Mouse (Mus musculus) embryonic facial prominence, embryonic 11.5 days (tissue): ENCODE results near the gene C1qtnf7. TPM values are rescaled to one million over a fixed set of nuclear protein-coding genes. Genes with fewer than 3 reads are reported as not detected.
A peak's percentile ranks its signal among the peaks of the same experiment; 100 is the strongest.

Source experiments
- ATAC-seq: fragments of 200-750 bp; cut with Nextera tagmentation; replicated peaks from 2 replicates; pipeline ENCODE4 v1.8.0; 2017; ENCODE audit warnings: low read depth; ENCODE audit not compliant: insufficient number of reproducible peaks, low FRiP score, low TSS enrichment
- DNase-seq: peaks from one replicate; pipeline ENCODE4 v3.0.0-alpha.2; 2015; ENCODE audit warnings: low spot score
- H3K27ac ChIP-seq: fragments of 300-500 bp; sonication (generic); replicated peaks from 2 replicates; pipeline ENCODE4 v1.5.1; 2014; ENCODE audit warnings: mild to moderate bottlenecking, low read depth, low read length, control low read depth
- H3K27me3 ChIP-seq: fragments of 300-500 bp; sonication (generic); 2 replicates; pipeline ENCODE4 v1.6.1; 2014; ENCODE audit warnings: mild to moderate bottlenecking, low read length, moderate library complexity, mixed read lengths; ENCODE audit not compliant: control insufficient read depth, insufficient read depth
- H3K36me3 ChIP-seq: fragments of 300-500 bp; sonication (generic); replicated peaks from 2 replicates; pipeline ENCODE4 v1.6.1; 2014; ENCODE audit warnings: low read depth, mild to moderate bottlenecking, low read length, moderate library complexity, mixed read lengths; ENCODE audit not compliant: control insufficient read depth, insufficient read depth
- H3K4me1 ChIP-seq: fragments of 300-500 bp; sonication (generic); 2 replicates; pipeline ENCODE4 v1.6.1; 2014; ENCODE audit warnings: low read length, mixed read lengths; ENCODE audit not compliant: control insufficient read depth, insufficient read depth
- H3K4me2 ChIP-seq: fragments of 300-500 bp; sonication (generic); 2 replicates; pipeline ENCODE4 v1.6.1; 2014; ENCODE audit warnings: low read depth, mild to moderate bottlenecking, control low read depth, low read length, moderate library complexity
- H3K4me3 ChIP-seq: fragments of 300-500 bp; sonication (generic); 2 replicates; pipeline ENCODE4 v1.5.1; 2014; ENCODE audit warnings: low read depth, low read length, control low read depth
- H3K9ac ChIP-seq: fragments of 300-500 bp; sonication (generic); replicated peaks from 2 replicates; pipeline ENCODE4 v1.6.1; 2014; ENCODE audit warnings: mild to moderate bottlenecking, control low read depth, low read length
- H3K9me3 ChIP-seq: fragments of 300-500 bp; sonication (generic); replicated peaks from 2 replicates; pipeline ENCODE4 v1.6.1; 2016; ENCODE audit warnings: mild to moderate bottlenecking, low read length, inconsistent platforms, mixed read lengths; ENCODE audit not compliant: control insufficient read depth
- WGBS: fragments of 180-500 bp; shearing (Covaris S2); extraction: QIAGEN DNeasy Blood & Tissue Kit; methylation state at CpG from one replicate; pipeline ENCODE4 v1.1.7; 2014; 5-methylcytosine and 5-hydroxymethylcytosine counted together
- polyA plus RNA-seq: library from polyadenylated mRNA; unstranded; fragments of >200 nt; fragmentation: Nextera tagmentation; extraction: Ambion mirVana; gene quantifications from 2 replicates; pipeline ENCODE4 v1.2.1, GENCODE M21; 2014

The C1qtnf7 gene
- polyA plus RNA-seq, 1 experiment from 2014 or later = 4.9 TPM

GRCm38 (mm10) chr5:43590311-43590731 lies 75.0 kb downstream of the C1qtnf7 start:
- DNase-seq (no peak), ATAC-seq (no peak)
- H3K27ac ChIP-seq = no peak overlapping the region
- H3K27me3 ChIP-seq = no peaks in the 10 kb centered on the region
- no peaks in the 10 kb centered on the region for H3K9me3 ChIP-seq
- H3K4me3 ChIP-seq = no peak overlapping the region
- no peaks in the 10 kb centered on the region for H3K4me1 ChIP-seq
- H3K4me2 ChIP-seq = no peak overlapping the region
- H3K9ac ChIP-seq = no peak overlapping the region
- no peaks in the 10 kb centered on the region for H3K36me3 ChIP-seq
- 84% methylated on average over 2 of the region's 2 CpGs for WGBS

- H3K4me2 ChIP-seq = no peak overlapping the region
- no peaks in the 10 kb centered on the region for H3K9me3 ChIP-seq
- ATAC-seq (no peak), DNase-seq (no peak)
- no peak overlapping the region for H3K9ac ChIP-seq
- 80% methylated on average over 8 of the region's 8 CpGs for WGBS
- no peak overlapping the region for H3K4me3 ChIP-seq
- H3K27me3 ChIP-seq = no peaks in the 10 kb centered on the region
- no peaks in the 10 kb centered on the region for H3K4me1 ChIP-seq
- H3K27ac ChIP-seq = no peak overlapping the region
- no peaks in the 10 kb centered on the region for H3K36me3 ChIP-seq
Measured at GRCm38 (mm10) chr5:43601601-43602000, 86.3 kb downstream of the C1qtnf7 start.

GRCm38 (mm10) chr5:43602518-43602917 lies 87.2 kb downstream of the C1qtnf7 start:
- ATAC-seq = no peak
- peak; percentile 39 for DNase-seq
- no peak overlapping the region for H3K4me3 ChIP-seq
- H3K9ac ChIP-seq = no peak overlapping the region
- no peaks in the 10 kb centered on the region for H3K4me1 ChIP-seq
- no peaks in the 10 kb centered on the region for H3K27me3 ChIP-seq
- no peaks in the 10 kb centered on the region for H3K9me3 ChIP-seq
- H3K27ac ChIP-seq = no peak overlapping the region
- WGBS = 61% methylated on average over 3 of the region's 3 CpGs
- no peaks in the 10 kb centered on the region for H3K36me3 ChIP-seq
- H3K4me2 ChIP-seq = no peak overlapping the region

- no peak overlapping the region for H3K27ac ChIP-seq
- no peaks in the 10 kb centered on the region for H3K27me3 ChIP-seq
- WGBS = 85% methylated on average over 3 of the region's 3 CpGs
- H3K4me3 ChIP-seq = no peak overlapping the region
- no peak overlapping the region for H3K9ac ChIP-seq
- no peak for DNase-seq
- H3K36me3 ChIP-seq = no peaks in the 10 kb centered on the region
- no peak for ATAC-seq
- H3K4me2 ChIP-seq = no peak overlapping the region
- H3K4me1 ChIP-seq = no peaks in the 10 kb centered on the region
- no peaks in the 10 kb centered on the region for H3K9me3 ChIP-seq
Measured at GRCm38 (mm10) chr5:43603559-43603958, 88.2 kb downstream of the C1qtnf7 start.

- H3K4me3 ChIP-seq = no peak overlapping the region
- 72% methylated on average over 3 of the region's 3 CpGs for WGBS
- no peak overlapping the region for H3K4me2 ChIP-seq
- no peaks in the 10 kb centered on the region for H3K27me3 ChIP-seq
- H3K27ac ChIP-seq = no peak overlapping the region
- no peaks in the 10 kb centered on the region for H3K36me3 ChIP-seq
- DNase-seq (no peak), ATAC-seq (no peak)
- no peaks in the 10 kb centered on the region for H3K9me3 ChIP-seq
- no peaks in the 10 kb centered on the region for H3K4me1 ChIP-seq
- no peak overlapping the region for H3K9ac ChIP-seq
Measured at GRCm38 (mm10) chr5:43608073-43608472, 92.7 kb downstream of the C1qtnf7 start.

- no peak overlapping the region for H3K4me2 ChIP-seq
- H3K27ac ChIP-seq = no peak overlapping the region
- ATAC-seq = no peak
- H3K9ac ChIP-seq = no peak overlapping the region
- no peak overlapping the region for H3K4me3 ChIP-seq
- H3K4me1 ChIP-seq = no peaks in the 10 kb centered on the region
- H3K9me3 ChIP-seq = no peaks in the 10 kb centered on the region
- H3K27me3 ChIP-seq = no peaks in the 10 kb centered on the region
- WGBS = 94% methylated on average over 1 of the region's 1 CpGs
- H3K36me3 ChIP-seq = no peaks in the 10 kb centered on the region
- DNase-seq = no peak
Measured at GRCm38 (mm10) chr5:43609760-43610159, 94.4 kb downstream of the C1qtnf7 start.

GRCm38 (mm10) chr5:43621575-43622299 lies 106.4 kb downstream of the C1qtnf7 start:
- WGBS = 75% methylated on average over 7 of the region's 7 CpGs
- no peak for ATAC-seq
- no peaks in the 10 kb centered on the region for H3K9me3 ChIP-seq

GRCm38 (mm10) chr5:43625407-43625806 lies 110.1 kb downstream of the C1qtnf7 start:
- Histone ChIP-seq H3K4me1 (no peaks in the 10 kb centered on the region), H3K9me3 (no peaks in the 10 kb centered on the region), H3K27me3 (no peaks in the 10 kb centered on the region), H3K36me3 (no peaks in the 10 kb centered on the region), H3K4me2 (no peak overlapping the region), H3K9ac (no peak overlapping the region), H3K27ac (no peak overlapping the region), H3K4me3 (no peak overlapping the region)
- no peak for DNase-seq
- WGBS = 80% methylated on average over 4 of the region's 4 CpGs
- ATAC-seq = no peak

More at GRCm38 (mm10) chr5:43621575-43622299, 106.4 kb downstream of the C1qtnf7 start:
- Histone ChIP-seq H3K4me1 (no peaks in the 10 kb centered on the region), H3K4me3 (no peak overlapping the region), H3K36me3 (no peaks in the 10 kb centered on the region), H3K27me3 (no peaks in the 10 kb centered on the region), H3K4me2 (no peak overlapping the region), H3K27ac (no peak overlapping the region), H3K9ac (no peak overlapping the region)
- DNase-seq = no peak
